Mouse (Mus musculus): ENCODE measurements at regions not wholly inside any gene's neighbourhood (a gene's known extent, or its start where the extent isn't known, plus 50 kb on each side); places are given as distances from the start of the nearest gene placed in this dataset.

GRCm38 (mm10) chr13:46350075-46350747, 68.0 kb upstream of the Rbm24 start:
- DNase-seq: peak; percentile 95 to 97

- no peak for DNase-seq
These were observed 62.9 kb upstream of the Rbm24 start for GRCm38 (mm10) chr13:46355306-46355705.

GRCm38 (mm10) chr13:46355975-46356374, 62.3 kb upstream of the Rbm24 start:
- DNase-seq: no peak

GRCm38 (mm10) chr13:46357037-46357436, 61.2 kb upstream of the Rbm24 start:
- DNase-seq: peak in 1 of 2 experiments; percentile 30

- DNase-seq: no peak
These were observed 57.6 kb upstream of the Rbm24 start for GRCm38 (mm10) chr13:46360495-46361120.

GRCm38 (mm10) chr13:46363456-46364201, 54.6 kb upstream of the Rbm24 start:
- no peak for DNase-seq

- no peak for DNase-seq
These were observed 53.9 kb upstream of the Rbm24 start for GRCm38 (mm10) chr13:46364202-46364912.

- no peak for DNase-seq
These were observed 52.9 kb upstream of the Rbm24 start for GRCm38 (mm10) chr13:46365292-46365691.
